Mouse (Mus musculus) gastrocnemius, postnatal 36 days (tissue): ENCODE measurements around the gene Cacna1i. TPM values are rescaled to one million over a fixed set of nuclear protein-coding genes. Genes with fewer than 3 reads are reported as not detected.

Source experiments
- DNase-seq, 2 experiments: peaks; one replicate each; pipeline ENCODE4 v3.0.0; 2022
- intact Hi-C: fragments of 180-260 bp; cut with DNase I; formaldehyde crosslinking; loops from one replicate; pipeline ENCODE4 v1.15.1; 2025
- long read RNA-seq, 2 experiments: library from polyadenylated mRNA; stranded (forward); transcript quantifications; one replicate each; pipeline ENCODE4 v2.0.0; 2021
- total RNA-seq, 2 experiments: library from RNA; stranded (reverse); gene quantifications; 2 replicates each; pipeline ENCODE4 v1.2.3; 2021

Gene Cacna1i
- under 1 TPM; 0.05 to 0.62 TPM for total RNA-seq
- long read RNA-seq, experiment 1, result 0 reads
- long read RNA-seq, experiment 2, result 0 reads

GRCm38 (mm10) chr15:80286851-80287415, at the start of gene Cacna1i:
Gene Cacna1i, plus strand, starts transcription at chr15:80287238.
- intact Hi-C loops, result no loop called here
- DNase-seq, result no peak

DNA sequence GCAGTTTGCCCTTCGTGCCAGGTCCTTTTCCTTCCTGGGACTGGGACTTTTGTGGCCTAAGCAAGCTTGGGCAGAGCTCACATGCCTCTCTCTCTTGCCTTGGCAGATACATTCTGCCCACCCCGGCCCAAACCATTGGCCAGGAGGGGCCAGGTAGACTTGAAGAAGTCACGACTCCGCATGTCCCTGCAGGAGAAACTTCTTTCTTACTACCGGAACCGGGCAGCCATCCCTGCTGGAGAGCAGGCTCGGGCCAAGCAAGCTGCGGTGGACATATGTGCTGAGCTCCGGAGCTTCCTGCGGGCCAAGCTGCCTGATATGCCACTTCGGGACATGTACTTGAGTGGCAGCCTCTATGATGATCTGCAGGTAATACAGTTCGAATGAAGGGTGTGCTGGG, 38.9 kb upstream of the Cacna1i start:
- intact Hi-C loops, result no loop called here
- DNase-seq, result no peak

GRCm38 (mm10) chr15:80248596-80248995, 38.4 kb upstream of the Cacna1i start:
- no peak for DNase-seq
- intact Hi-C loops, result no loop called here

DNA sequence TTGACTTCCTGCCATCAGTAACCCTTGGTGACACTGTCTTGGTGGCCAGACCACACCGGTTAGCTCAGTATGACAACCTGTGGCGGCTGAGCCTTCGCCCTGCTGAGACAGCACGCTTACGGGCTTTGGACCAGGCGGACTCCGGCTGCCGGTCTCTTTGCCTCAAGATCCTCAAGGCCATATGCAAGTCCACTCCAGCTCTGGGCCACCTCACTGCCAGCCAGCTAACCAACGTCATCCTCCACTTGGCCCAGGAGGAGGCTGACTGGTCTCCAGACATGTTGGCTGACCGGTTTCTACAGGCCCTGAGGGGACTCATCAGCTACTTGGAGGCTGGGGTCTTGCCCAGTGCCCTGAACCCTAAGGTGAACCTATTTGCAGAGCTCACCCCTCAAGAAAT, 37.4 kb upstream of the Cacna1i start:
- intact Hi-C loops, result no loop called here
- DNase-seq, result no peak

DNA sequence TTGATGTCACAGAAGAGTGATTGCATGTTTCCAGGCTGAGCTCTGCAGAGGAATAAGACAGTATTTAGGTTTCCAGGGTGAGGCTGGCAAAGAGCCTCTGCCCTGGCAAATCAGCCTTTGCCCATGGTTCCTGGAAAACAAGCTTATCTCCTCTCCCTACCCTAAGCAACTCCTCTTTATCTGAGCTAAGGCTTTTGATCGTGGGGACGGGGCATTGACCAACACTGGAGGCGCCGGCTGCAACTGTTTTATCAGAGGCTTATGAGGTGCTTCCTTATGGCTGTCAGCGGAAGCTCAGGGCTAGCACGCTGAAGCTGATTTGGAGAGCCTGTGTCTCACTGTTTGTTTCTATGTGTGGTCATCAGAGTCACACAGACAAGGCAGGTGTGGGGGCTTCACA, 36.5 kb upstream of the Cacna1i start:
- intact Hi-C loops, result no loop called here
- DNase-seq, result no peak

DNA sequence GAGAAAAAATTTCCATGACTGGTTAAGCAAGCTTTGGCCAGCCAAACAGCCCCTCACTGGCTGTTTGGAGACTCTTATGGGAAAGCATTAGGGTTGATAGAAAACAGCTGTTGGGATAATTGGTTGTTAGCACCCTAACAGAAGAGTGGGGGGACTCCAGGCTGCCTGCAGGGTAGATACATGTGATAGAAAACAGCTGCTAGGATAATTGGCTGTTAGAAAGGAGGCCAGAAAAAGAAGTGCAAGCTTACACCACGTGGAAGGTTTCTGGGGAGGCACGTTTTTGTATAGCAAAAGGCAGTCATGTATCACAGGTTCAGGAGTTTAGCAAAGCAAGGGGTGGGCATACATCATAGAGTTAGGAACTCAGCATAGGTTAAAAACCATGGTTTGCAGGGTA, 33.5 kb upstream of the Cacna1i start:
- intact Hi-C loops, result no loop called here
- no peak for DNase-seq

DNA sequence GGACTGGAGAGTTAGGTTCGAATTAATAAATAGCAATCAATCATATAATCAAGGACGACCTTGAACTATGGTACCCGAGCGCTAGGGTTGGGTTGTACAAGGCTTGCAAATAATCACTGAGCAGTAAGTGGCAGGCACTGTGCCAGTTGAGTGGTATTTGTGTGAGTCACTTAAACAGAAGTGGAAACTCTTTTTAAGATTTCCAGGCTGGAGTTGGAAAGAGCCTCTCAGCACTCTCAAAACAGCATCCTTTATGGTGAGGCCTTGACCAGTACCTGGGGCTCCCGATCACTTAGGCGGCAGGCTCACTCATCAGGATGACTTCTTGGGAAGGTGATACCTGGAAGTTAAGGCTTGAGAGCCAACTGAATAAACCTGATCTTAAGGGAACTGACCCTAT, 32.8 kb upstream of the Cacna1i start:
- no peak for DNase-seq
- intact Hi-C loops, result no loop called here

DNA sequence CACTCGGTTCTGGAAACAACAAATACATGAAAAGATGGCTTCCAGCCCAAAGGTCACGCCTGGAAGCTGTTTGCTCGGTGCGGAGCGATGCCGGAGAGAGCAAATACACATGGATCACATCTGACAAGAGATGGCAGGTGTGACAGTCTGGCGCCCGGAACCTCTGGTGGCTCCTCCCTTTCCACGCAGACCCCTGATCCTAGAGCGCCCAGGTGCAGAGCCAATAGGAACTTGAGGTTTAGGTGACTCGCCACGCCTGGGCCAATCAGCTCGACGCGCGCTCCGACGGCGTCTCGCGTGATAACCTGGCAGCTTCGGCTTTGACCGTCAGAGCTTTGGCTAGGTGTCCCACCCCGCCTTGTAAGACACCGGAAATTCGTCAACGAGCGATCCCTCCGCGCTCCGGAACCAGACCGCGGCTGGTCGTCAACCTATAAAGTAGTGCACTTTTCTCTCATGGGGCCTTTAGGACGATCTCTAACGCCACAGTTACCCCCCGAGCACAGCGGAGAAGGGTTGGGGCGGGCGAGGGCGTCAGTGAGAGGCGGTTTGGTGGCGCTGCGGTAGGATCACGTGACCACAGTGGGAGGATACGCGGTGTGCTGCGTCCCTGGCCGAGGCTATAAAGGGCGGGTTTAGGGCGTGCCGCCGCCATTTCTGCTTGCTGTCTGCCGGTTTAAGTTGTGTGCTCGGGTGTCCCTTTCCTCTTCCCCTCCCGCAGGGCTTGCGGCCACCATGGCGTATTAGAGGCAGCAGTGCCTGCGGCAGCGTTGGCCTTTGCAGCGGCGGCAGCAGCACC, 32.0 kb upstream of the Cacna1i start, which contains the start of gene Atf4:
Gene Atf4 (plus strand): TSS at position 338 of the 799 bp plus-strand sequence.
- peak; percentile 97 to 99 for DNase-seq
- intact Hi-C loops, result no loop called here

- peak; percentile 79 for DNase-seq
- intact Hi-C loops, result no loop called here
Measured at GRCm38 (mm10) chr15:80255646-80256121, 31.4 kb upstream of the Cacna1i start.

DNA sequence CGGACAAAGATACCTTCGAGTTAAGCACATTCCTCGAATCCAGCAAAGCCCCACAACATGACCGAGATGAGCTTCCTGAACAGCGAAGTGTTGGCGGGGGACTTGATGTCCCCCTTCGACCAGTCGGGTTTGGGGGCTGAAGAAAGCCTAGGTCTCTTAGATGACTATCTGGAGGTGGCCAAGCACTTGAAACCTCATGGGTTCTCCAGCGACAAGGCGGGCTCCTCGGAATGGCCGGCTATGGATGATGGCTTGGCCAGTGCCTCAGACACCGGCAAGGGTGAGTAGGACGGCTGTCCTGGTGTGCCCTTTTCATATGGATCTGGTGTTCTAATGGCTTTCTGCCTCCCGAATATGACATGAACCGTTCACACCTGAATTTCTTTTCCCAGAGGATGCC, 30.8 kb upstream of the Cacna1i start:
- DNase-seq, result no peak
- intact Hi-C loops, result no loop called here

GRCm38 (mm10) chr15:80256656-80257601, 30.1 kb upstream of the Cacna1i start:
- intact Hi-C loops, result no loop called here
- no peak for DNase-seq

GRCm38 (mm10) chr15:80257602-80258239, 29.3 kb upstream of the Cacna1i start:
- intact Hi-C loops, result no loop called here

DNA sequence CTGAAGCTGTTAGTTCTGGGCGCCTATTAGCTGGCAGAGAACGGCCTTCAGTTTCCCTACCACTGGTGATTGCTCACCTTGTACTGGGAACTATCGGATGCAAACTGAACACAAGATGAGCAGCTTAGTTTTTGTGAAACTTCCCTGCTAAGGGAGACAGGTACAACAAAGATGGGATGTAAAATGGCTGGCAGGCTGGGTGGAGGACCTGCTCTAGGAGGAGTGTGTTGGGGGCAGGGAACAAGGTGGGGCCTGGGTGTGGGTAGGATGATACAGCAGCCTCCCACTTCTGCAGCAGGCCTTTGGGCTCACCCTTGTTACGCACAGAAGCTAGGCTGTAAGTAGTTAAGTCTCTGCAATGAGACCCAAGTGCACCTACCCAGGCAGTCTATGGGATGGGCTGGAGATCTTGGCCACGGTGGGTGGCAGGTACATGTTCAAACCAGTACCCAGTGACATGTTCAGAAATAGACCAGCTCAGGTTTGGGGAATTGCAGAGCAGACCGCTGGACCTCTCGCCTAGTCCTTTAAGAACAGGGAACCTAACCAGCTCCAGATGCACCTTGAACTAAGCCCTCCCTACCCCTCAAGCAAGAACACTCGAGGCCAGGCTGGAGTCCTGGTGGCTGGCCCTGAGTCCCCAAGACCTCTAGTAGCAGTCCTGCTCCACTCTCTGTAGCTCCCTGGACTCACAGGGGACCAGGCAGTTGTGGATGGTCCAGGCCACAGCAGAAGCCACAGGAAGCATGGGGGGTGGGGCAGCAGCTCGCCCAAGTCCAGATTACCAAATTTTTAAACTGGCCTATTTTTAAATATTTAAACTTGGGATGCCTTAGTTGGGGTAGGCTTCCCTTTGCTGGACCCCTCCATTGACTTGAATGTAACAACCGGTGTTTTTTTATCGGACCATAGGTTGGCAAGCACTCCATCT, 28.5 kb upstream of the Cacna1i start:
- peak in 1 of 2 experiments; percentile 29 for DNase-seq
- intact Hi-C loops, result no loop called here

More at GRCm38 (mm10) chr15:80257602-80258239, 29.3 kb upstream of the Cacna1i start:
- no peak for DNase-seq

- DNase-seq, result no peak
Measured at GRCm38 (mm10) chr15:80259406-80260045, 27.5 kb upstream of the Cacna1i start.

DNA sequence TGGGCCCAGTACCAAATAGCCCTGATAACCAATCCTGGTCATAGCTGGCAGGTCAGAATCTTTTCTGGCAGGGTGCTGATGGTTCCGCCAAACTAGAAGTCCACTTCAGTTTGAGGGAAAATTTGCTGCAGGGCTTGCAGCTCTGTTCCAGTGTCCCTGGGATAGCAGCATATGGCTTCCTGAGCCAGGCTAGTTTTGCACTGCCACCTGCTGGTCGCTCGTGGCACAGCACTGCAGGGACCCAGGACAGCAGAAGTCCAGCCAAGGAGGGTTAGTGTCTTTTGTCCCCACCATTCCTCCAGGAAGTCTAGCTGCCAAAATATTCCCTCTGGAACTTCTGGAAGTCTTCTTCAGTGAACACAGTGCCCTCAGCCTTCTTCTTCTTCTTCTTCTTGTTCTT, 26.4 kb upstream of the Cacna1i start:
- intact Hi-C loops, result loop anchor here (2.0 to 10.0 kb wide), 2 partner anchors 34 to 614 kb away; no protein-coding TSS in a partner anchor
- DNase-seq, result peak; percentile 79 to 84

More at GRCm38 (mm10) chr15:80259406-80260045, 27.5 kb upstream of the Cacna1i start:
- intact Hi-C loops, result loop anchor here (2.0 to 10.0 kb wide), 2 partner anchors 33 to 615 kb away; no protein-coding TSS in a partner anchor

DNA sequence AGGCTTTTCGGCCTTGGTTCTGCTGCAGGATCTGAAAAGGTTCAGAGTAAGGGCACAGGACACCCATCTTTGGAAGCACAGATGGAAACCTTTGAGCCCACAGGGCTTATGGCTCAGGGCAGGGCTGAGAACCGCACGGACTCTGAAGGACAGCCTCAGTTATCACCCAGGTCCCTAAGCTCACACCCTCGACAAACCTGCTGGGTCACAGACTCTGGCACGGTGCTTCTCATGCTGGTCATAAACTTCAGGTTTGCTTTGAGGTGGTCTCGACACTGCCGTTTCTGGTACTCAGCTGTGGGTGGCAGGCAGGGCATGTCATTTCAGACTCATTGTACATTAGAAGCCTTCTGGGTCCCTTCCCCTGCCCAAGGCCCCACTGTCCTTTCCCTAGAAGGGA, 25.9 kb upstream of the Cacna1i start:
- intact Hi-C loops, result loop anchor here (2.0 to 10.0 kb wide), 2 partner anchors 34 to 614 kb away; no protein-coding TSS in a partner anchor
- DNase-seq, result no peak

- intact Hi-C loops, result loop anchor here (10.0 kb wide), 1 partner anchor 611 kb away; no protein-coding TSS in a partner anchor
- peak; percentile 81 to 82 for DNase-seq
Measured at GRCm38 (mm10) chr15:80263610-80264575, 23.1 kb upstream of the Cacna1i start, which contains the start of gene Rps19bp1. Gene Rps19bp1, minus strand, starts transcription at chr15:80264315.
